Mouse (Mus musculus) intestine, postnatal 0 days (tissue): ENCODE data around the gene Ugp2. TPM values are rescaled to one million over a fixed set of nuclear protein-coding genes. Genes with fewer than 3 reads are reported as not detected.

ENCODE experiments used
- ATAC-seq: fragments of 200-750 bp; cut with Nextera tagmentation; 2 replicates; pipeline ENCODE4 v1.8.0; 2017; ENCODE audit warnings: mild to moderate bottlenecking, moderate TSS enrichment, moderate library complexity
- H3K27ac ChIP-seq: fragments of 300-500 bp; sonication (generic); 2 replicates; pipeline ENCODE4 v1.5.1; 2014; ENCODE audit warnings: mild to moderate bottlenecking, low read depth, low read length, moderate library complexity
- H3K27me3 ChIP-seq: fragments of 300-500 bp; sonication (generic); replicated peaks from 2 replicates; pipeline ENCODE4 v1.6.1; 2014; ENCODE audit warnings: low read length, mixed read lengths; ENCODE audit not compliant: control insufficient read depth, insufficient read depth
- H3K36me3 ChIP-seq: fragments of 300-500 bp; sonication (generic); 2 replicates; pipeline ENCODE4 v1.6.1; 2014; ENCODE audit warnings: mild to moderate bottlenecking, moderate library complexity; ENCODE audit not compliant: control insufficient read depth, insufficient read depth
- H3K4me1 ChIP-seq: fragments of 300-500 bp; sonication (generic); replicated peaks from 2 replicates; pipeline ENCODE4 v1.6.1; 2014; ENCODE audit warnings: antibody characterized with exemption, low read length, mixed read lengths; ENCODE audit not compliant: control insufficient read depth, insufficient read depth
- H3K4me2 ChIP-seq: fragments of 300-500 bp; sonication (generic); replicated peaks from 2 replicates; pipeline ENCODE4 v1.6.1; 2014; ENCODE audit warnings: low read depth, mild to moderate bottlenecking, moderate library complexity
- H3K4me3 ChIP-seq: fragments of 300-500 bp; sonication (generic); 2 replicates; pipeline ENCODE4 v1.5.1; 2014; ENCODE audit warnings: low read depth, low read length
- H3K9ac ChIP-seq: fragments of 300-500 bp; sonication (generic); 2 replicates; pipeline ENCODE4 v1.6.1; 2014; ENCODE audit warnings: mild to moderate bottlenecking, low read depth, low read length
- H3K9me3 ChIP-seq: fragments of 300-500 bp; sonication (generic); 2 replicates; pipeline ENCODE4 v1.6.1; 2016; ENCODE audit warnings: mixed run types; ENCODE audit not compliant: control insufficient read depth
- CTCF ChIP-seq: sonication (generic); IDR thresholded peaks from 2 replicates; pipeline ENCODE4 v1.5.1; 2016; ENCODE audit warnings: low read depth, mild to moderate bottlenecking, control low read depth, antibody characterized with exemption, moderate library complexity
- WGBS: fragments of 180-500 bp; shearing (Covaris S2); extraction: QIAGEN DNeasy Blood & Tissue Kit; methylation state at CpG from one replicate; pipeline ENCODE4 v1.1.7; 2014; 5-methylcytosine and 5-hydroxymethylcytosine counted together
- polyA plus RNA-seq: library from polyadenylated mRNA; unstranded; fragments of >200 nt; fragmentation: Nextera tagmentation; extraction: Ambion mirVana; gene quantifications from 2 replicates; pipeline ENCODE4 v1.2.1, GENCODE M21; 2015

Ugp2 gene
- polyA plus RNA-seq, 1 experiment from 2014 or later = 156 TPM

DNA sequence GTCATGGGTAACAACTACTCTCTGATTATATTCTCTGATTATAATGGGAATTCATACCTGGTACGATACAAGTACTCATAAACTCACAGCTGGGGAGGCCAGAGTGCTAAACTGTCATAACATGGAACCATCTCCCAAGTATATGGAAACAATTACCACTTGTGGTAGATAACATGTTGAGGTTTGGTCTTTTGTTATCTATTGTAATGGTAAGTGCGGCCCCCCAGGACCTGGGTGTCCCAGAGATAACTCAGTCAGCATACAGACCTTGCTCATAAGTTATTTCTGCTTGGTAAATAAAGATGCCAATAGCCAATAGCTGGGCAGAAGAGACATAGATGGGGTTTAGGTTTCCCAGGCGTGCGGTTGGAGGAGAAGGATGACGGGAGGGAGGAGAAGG, 27.5 kb downstream of the Ugp2 start:
- Histone ChIP-seq H3K27ac (no peak overlapping the region), H3K27me3 (no peaks in the 10 kb centered on the region), H3K4me2 (no peak overlapping the region), H3K9me3 (no peaks in the 10 kb centered on the region), H3K9ac (no peak overlapping the region), H3K4me3 (no peak overlapping the region), H3K36me3 (peaks cover 29% of the 10 kb centered on the region), H3K4me1 (no peaks in the 10 kb centered on the region)
- 95% methylated on average over 5 of the region's 5 CpGs for WGBS
- no peak for TF ChIP-seq CTCF
- ATAC-seq = no peak

DNA sequence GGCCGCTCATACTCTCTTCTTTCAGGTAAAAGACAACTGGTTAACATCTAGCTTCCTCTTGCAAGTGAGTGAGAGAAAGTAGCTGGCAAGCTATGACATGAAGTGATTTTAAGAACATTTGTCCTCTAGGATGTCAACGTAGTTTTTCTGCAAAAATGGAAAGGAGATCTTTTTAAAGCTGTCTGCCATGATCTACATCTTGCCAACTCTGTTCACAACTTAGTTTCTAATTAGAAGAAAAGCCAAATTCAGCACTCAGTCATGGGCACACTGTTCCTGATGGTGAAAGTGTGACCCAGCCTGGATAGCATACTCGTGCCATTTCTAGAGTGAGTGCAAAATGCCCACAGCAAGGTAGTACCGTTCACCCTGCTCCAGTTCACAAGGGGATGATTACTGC, 31.9 kb downstream of the Ugp2 start:
- no peak overlapping the region for H3K9ac ChIP-seq
- 83% methylated on average over 4 of the region's 4 CpGs for WGBS

DNA sequence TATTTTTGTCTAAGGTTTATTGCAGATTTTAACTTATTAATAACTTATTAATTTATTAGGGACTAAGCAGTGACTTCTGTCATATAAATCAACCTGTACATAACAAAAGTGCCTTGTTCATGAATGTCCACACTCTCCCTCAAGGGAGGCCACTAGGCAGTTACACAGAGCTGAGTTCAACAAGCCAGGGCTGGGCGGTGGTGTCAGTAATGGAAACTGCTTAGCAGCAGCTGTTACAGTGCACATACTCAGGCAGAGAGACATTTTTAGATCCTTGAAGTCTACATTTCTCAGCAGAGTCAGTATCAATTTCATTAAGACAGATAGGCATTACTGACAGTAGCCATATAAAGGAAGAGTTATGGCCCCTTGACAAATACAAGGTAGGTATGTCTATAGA, 33.1 kb downstream of the Ugp2 start:
- Histone ChIP-seq H3K27me3 (no peaks in the 10 kb centered on the region), H3K4me3 (no peak overlapping the region), H3K36me3 (peaks cover 11% of the 10 kb centered on the region), H3K9me3 (no peaks in the 10 kb centered on the region), H3K4me1 (no peaks in the 10 kb centered on the region; the same call in 1 of the 2 replicates), H3K9ac (no peak overlapping the region), H3K4me2 (no peak overlapping the region), H3K27ac (no peak overlapping the region)
- 87% methylated on average over 1 of the region's 1 CpGs for whole genome bisulfite sequencing
- no peak for TF ChIP-seq CTCF
- no peak for ATAC-seq

More for the DNA sequence above, 31.9 kb downstream of the Ugp2 start:
- no peak for ATAC-seq
- no peak overlapping the region for H3K27ac ChIP-seq
- H3K4me3 ChIP-seq = no peak overlapping the region
- H3K9me3 ChIP-seq = no peaks in the 10 kb centered on the region
- TF ChIP-seq CTCF = no peak
- no peaks in the 10 kb centered on the region for H3K4me1 ChIP-seq
- no peaks in the 10 kb centered on the region for H3K27me3 ChIP-seq
- peaks cover 11% of the 10 kb centered on the region for H3K36me3 ChIP-seq
- H3K4me2 ChIP-seq = no peak overlapping the region

DNA sequence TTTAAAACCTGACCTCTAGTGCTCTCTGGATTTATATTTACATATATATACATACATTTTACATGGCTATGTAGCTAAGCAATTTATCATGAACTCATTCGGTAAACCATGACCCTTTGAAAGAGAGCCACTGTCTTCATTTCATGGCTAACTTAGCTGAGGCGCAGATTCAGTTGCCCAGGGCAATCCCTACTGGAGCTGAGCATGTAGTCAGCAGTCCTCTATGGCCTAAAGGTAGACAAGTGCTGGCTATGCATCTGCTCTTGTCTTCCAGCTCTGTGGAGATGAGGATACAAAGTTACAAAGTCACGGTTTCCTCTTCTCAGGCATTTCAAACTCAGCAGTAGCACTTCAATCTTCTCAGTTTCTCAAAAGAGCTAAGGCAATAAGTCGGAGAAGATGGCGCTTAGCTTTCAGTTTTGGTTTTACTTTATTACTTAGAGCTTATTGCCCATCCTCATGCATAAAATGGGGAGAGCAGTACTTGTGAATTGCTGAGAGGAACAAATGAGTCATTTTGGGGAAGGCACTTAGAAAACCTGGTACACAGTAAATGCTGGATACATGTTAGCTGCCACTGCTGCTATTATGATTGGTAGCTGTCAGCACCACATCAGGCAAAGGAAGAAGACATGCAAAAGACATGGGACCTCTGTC, 38.2 kb downstream of the Ugp2 start:
- Histone ChIP-seq H3K4me3 (no peak overlapping the region), H3K4me2 (no peak overlapping the region), H3K27ac (no peak overlapping the region), H3K9ac (no peak overlapping the region), H3K9me3 (no peaks in the 10 kb centered on the region), H3K36me3 (peaks cover 53% of the 10 kb centered on the region), H3K4me1 (no peaks in the 10 kb centered on the region; the same call in 1 of the 2 replicates), H3K27me3 (no peaks in the 10 kb centered on the region)
- WGBS = 83% methylated on average over 5 of the region's 5 CpGs
- no peak for TF ChIP-seq CTCF
- no peak for ATAC-seq

DNA sequence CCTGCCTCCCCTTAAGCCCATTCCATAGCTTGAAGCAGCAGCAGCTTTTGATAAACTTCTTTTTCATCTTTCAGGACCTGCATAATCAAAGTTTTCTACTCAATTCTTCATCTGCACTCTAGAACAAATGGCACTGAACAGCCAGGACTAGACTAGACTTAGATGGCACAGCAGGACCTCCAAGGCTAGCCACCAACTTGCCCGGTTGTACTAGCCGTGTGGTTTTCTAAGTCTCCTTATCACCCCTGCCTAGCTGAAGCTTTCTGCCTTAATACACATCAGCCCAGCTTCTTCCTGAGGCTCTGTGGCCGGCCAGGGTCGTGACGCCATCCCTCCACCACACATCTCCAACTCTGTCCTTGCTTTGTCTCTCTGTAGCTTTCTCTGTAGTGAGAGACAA, 42.9 kb downstream of the Ugp2 start:
- no peak for TF ChIP-seq CTCF
- WGBS = 87% methylated on average over 5 of the region's 5 CpGs
- no peaks in the 10 kb centered on the region for H3K9me3 ChIP-seq
- no peaks in the 10 kb centered on the region; the same call in 1 of the 2 replicates for H3K4me1 ChIP-seq
- H3K4me3 ChIP-seq = no peak overlapping the region
- no peak overlapping the region for H3K27ac ChIP-seq
- no peaks in the 10 kb centered on the region for H3K27me3 ChIP-seq
- no peak for ATAC-seq
- H3K4me2 ChIP-seq = no peak overlapping the region
- H3K9ac ChIP-seq = no peak overlapping the region
- peaks cover 50% of the 10 kb centered on the region for H3K36me3 ChIP-seq

DNA sequence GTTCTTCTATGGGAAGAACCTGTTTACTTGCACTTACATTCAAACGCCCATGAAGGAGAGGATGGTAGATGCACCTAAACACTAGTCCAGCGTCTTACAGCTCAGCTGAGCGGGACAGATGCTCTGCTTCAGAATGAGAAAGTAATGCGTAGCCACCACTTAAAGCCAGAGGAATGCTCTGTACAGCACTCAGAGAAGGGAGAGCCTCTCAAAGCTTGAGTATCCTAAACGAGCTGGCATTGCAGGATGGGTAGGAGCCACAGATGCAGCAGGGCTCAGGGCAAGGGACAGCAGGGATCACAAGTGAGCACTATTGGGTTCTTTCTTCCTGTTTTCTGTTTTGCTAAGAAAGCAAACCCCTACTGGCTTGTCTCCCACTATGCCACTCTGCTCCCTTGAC, 43.5 kb downstream of the Ugp2 start:
- H3K27me3 ChIP-seq = no peaks in the 10 kb centered on the region
- no peak overlapping the region for H3K4me3 ChIP-seq
- no peaks in the 10 kb centered on the region for H3K9me3 ChIP-seq
- 91% methylated on average over 5 of the region's 5 CpGs for WGBS
- no peak overlapping the region for H3K27ac ChIP-seq
- H3K4me1 ChIP-seq = no peaks in the 10 kb centered on the region
- no peak for ATAC-seq
- peaks cover 46% of the 10 kb centered on the region for H3K36me3 ChIP-seq
- TF ChIP-seq CTCF = no peak
- H3K4me2 ChIP-seq = no peak overlapping the region
- no peak overlapping the region for H3K9ac ChIP-seq
